Mouse (Mus musculus): Measurements from ENCODE around the gene Gm42906. TPM values are rescaled to one million over a fixed set of nuclear protein-coding genes. Genes with fewer than 3 reads are reported as not detected.
A peak's percentile ranks its signal among the peaks of the same experiment; 100 is the strongest.

Gm42906 gene
- polyA plus RNA-seq, 1 experiment from 2014 or later, result 0.52 TPM

DNA sequence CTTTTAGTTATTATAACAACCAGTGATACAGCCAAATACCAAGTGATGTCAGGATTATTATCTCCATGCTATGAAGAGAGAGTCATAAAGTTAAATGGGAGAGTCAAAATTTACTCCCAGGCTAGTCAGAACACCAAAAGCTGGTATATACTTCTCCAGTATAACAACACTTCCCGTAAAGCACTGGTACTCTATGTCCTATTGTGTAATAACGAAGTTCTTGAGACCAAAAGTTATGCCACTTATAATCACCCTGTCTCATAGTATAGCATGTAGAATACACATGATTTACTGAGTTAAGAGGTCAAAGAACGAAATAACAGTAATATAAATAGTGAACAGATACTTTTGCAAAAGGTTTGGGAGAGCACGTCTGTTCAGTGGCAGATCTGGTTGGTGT, 222.9 kb downstream of the Gm42906 start:
- Histone ChIP-seq H3K36me3 (ENCODE audit: control insufficient read depth, insufficient read depth, low read length) (no peaks in the 10 kb centered on the region), H3K27ac (replicated peaks) (no peak overlapping the region), H3K4me1 (replicated peaks; ENCODE audit: control insufficient read depth, insufficient read depth) (no peaks in the 10 kb centered on the region), H3K9me3 (ENCODE audit: control insufficient read depth, low read length) (no peaks in the 10 kb centered on the region), H3K9ac (ENCODE audit: low read length) (no peak overlapping the region), H3K4me3 (ENCODE audit: low read depth, low read length) (no peak overlapping the region), H3K4me2 (replicated peaks; ENCODE audit: low read depth) (no peak overlapping the region), H3K27me3 (ENCODE audit: control insufficient read depth, insufficient read depth, low read length) (no peaks in the 10 kb centered on the region)
- TF ChIP-seq EP300 (optimal IDR thresholded peaks at IDR 0.05), result no peak
- TF ChIP-seq CTCF (IDR thresholded peaks at IDR 0.05; ENCODE audit: low read depth), result no peak
- 85% methylated on average over 4 of the region's 4 CpGs for WGBS
- ATAC-seq (ENCODE audit: low FRiP score, low TSS enrichment) (no peak), DNase-seq (ENCODE audit: low spot score) (no peak)

DNA sequence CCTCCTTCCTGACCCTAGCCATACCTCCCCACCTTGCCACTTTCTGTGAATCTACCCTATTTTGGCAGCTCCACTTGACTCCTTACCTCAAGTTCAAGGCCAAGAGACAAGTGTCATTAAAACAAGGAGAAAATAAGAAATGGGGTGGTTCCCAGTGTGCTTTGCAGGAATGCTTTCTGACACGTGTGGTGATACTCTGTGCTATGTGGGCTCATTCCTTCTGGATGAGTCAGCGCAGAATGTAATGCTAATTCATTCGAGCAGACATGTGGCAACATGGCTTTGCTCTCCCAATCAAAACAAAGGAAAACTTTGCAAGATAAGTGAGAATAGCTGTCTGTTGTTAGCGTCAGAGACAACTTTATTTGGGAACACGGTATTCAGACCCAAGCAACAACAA, 225.0 kb downstream of the Gm42906 start:
- WGBS, result 26% methylated on average over 5 of the region's 5 CpGs
- TF ChIP-seq EP300 (optimal IDR thresholded peaks at IDR 0.05), result no peak
- TF ChIP-seq CTCF (IDR thresholded peaks at IDR 0.05; ENCODE audit: low read depth), result no peak

DNA sequence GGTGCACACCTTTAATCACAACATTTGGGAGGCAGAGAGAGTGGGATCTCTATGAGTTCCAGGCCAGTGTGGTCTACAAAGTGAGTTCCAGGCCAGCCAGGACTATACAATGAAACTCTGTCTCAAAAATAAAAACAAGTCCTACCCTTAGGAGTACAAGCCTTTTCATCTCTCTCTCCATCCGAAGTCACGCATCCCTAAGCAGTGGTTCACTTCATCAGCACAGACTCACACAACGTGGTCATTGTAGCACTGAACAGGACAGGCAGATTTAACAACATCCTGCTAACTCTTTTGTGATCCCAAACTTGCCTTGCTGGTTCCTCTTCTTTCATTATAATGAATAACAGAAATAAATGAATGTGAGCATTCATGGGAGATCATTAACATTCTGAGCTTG, 226.7 kb downstream of the Gm42906 start:
- Histone ChIP-seq H3K27ac (replicated peaks) (no peak overlapping the region), H3K36me3 (ENCODE audit: control insufficient read depth, insufficient read depth, low read length) (no peaks in the 10 kb centered on the region), H3K9me3 (ENCODE audit: control insufficient read depth, low read length) (no peaks in the 10 kb centered on the region), H3K4me1 (replicated peaks; ENCODE audit: control insufficient read depth, insufficient read depth) (no peaks in the 10 kb centered on the region), H3K4me2 (replicated peaks; ENCODE audit: low read depth) (no peak overlapping the region), H3K9ac (ENCODE audit: low read length) (no peak overlapping the region), H3K27me3 (ENCODE audit: control insufficient read depth, insufficient read depth, low read length) (no peaks in the 10 kb centered on the region), H3K4me3 (ENCODE audit: low read depth, low read length) (no peak overlapping the region)
- 79% methylated on average over 3 of the region's 3 CpGs for WGBS
- ATAC-seq (ENCODE audit: low FRiP score, low TSS enrichment) (no peak), DNase-seq (ENCODE audit: low spot score) (no peak)
- TF ChIP-seq EP300 (optimal IDR thresholded peaks at IDR 0.05), result no peak
- TF ChIP-seq CTCF (IDR thresholded peaks at IDR 0.05; ENCODE audit: low read depth), result no peak

More for the DNA sequence above, 225.0 kb downstream of the Gm42906 start:
- Histone ChIP-seq H3K9ac (ENCODE audit: low read length) (no peak overlapping the region), H3K27ac (replicated peaks) (no peak overlapping the region), H3K4me1 (replicated peaks; ENCODE audit: control insufficient read depth, insufficient read depth) (no peaks in the 10 kb centered on the region), H3K27me3 (ENCODE audit: control insufficient read depth, insufficient read depth, low read length) (no peaks in the 10 kb centered on the region), H3K4me3 (ENCODE audit: low read depth, low read length) (no peak overlapping the region), H3K4me2 (replicated peaks; ENCODE audit: low read depth) (no peak overlapping the region), H3K36me3 (ENCODE audit: control insufficient read depth, insufficient read depth, low read length) (no peaks in the 10 kb centered on the region), H3K9me3 (ENCODE audit: control insufficient read depth, low read length) (no peaks in the 10 kb centered on the region)
- no peak for DNase-seq (ENCODE audit: low spot score)
- no peak for ATAC-seq (ENCODE audit: low FRiP score, low TSS enrichment)

DNA sequence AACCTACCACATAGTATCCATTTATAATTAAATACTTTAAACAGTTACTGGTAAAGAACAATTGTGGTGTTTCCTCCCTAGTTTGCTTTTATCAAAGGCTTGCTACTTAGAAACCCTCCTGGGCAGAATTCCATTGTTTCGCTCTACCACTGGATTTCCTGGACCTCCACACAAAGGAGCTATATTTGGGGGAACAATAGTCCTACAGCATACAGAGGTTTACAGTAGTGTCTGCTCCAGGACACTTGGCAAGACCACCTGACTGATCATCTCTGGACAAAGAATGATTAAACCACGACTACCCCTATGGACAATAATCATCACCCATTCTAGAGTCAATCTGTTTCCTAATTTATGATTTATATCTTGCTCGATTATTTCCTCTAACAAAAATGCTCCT, 228.7 kb downstream of the Gm42906 start:
- no peaks in the 10 kb centered on the region for H3K36me3 ChIP-seq (ENCODE audit: control insufficient read depth, insufficient read depth, low read length)
- WGBS, result 73% methylated on average over 3 of the region's 3 CpGs
- no peak overlapping the region for H3K27ac ChIP-seq (replicated peaks)
- H3K9me3 ChIP-seq (ENCODE audit: control insufficient read depth, low read length), result no peaks in the 10 kb centered on the region
- H3K4me2 ChIP-seq (replicated peaks; ENCODE audit: low read depth), result no peak overlapping the region
- H3K4me1 ChIP-seq (replicated peaks; ENCODE audit: control insufficient read depth, insufficient read depth), result no peaks in the 10 kb centered on the region
- DNase-seq (ENCODE audit: low spot score) (no peak), ATAC-seq (ENCODE audit: low FRiP score, low TSS enrichment) (no peak)
- no peak overlapping the region for H3K9ac ChIP-seq (ENCODE audit: low read length)
- H3K27me3 ChIP-seq (ENCODE audit: control insufficient read depth, insufficient read depth, low read length), result no peaks in the 10 kb centered on the region
- TF ChIP-seq CTCF (IDR thresholded peaks at IDR 0.05; ENCODE audit: low read depth) (no peak), EP300 (optimal IDR thresholded peaks at IDR 0.05) (no peak)
- no peak overlapping the region for H3K4me3 ChIP-seq (ENCODE audit: low read depth, low read length)

DNA sequence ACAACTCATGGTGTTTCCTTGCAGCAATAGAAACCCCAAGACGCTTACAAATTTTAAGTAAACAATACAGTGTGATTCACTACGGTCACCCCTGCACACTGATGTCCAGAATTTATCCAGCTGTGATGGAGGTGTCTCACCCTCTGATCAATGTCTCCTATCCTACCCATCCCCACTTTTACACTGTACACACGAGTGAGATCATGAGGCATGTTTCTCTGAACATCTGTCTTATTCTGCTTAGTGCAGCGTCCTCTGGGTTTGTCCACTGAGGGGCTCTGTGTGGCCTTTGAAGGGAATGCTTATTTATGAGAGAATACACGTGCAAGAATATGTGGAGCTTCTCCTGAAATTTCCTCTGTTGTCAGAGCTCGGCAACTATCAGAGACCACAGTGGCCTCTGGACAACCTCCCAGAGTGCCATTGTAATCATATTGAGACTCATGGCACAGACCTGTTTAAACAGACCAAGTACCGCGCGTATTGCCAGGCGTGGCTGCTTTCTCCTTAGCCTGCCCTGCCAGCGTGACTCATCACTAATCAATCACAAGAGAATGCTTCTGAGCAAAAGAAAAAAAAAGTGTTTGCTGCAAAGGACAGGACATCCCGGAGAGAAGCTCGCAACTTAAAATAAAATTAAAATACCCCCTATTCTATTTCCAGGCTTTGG, 231.2 kb downstream of the Gm42906 start:
- no peak overlapping the region for H3K27ac ChIP-seq (replicated peaks)
- no peak overlapping the region for H3K9ac ChIP-seq (ENCODE audit: low read length)
- H3K4me2 ChIP-seq (replicated peaks; ENCODE audit: low read depth), result no peak overlapping the region
- ATAC-seq (ENCODE audit: low FRiP score, low TSS enrichment), result peak; percentile 94
- H3K36me3 ChIP-seq (ENCODE audit: control insufficient read depth, insufficient read depth, low read length), result no peaks in the 10 kb centered on the region
- H3K27me3 ChIP-seq (ENCODE audit: control insufficient read depth, insufficient read depth, low read length), result no peaks in the 10 kb centered on the region
- H3K4me3 ChIP-seq (ENCODE audit: low read depth, low read length), result no peak overlapping the region
- 19% methylated on average over 13 of the region's 13 CpGs for WGBS
- DNase-seq (ENCODE audit: low spot score), result peak; percentile 79
- no peaks in the 10 kb centered on the region for H3K9me3 ChIP-seq (ENCODE audit: control insufficient read depth, low read length)
- H3K4me1 ChIP-seq (replicated peaks; ENCODE audit: control insufficient read depth, insufficient read depth), result no peaks in the 10 kb centered on the region
- TF ChIP-seq CTCF (IDR thresholded peaks at IDR 0.05; ENCODE audit: low read depth) (no peak), EP300 (optimal IDR thresholded peaks at IDR 0.05) (no peak)

DNA sequence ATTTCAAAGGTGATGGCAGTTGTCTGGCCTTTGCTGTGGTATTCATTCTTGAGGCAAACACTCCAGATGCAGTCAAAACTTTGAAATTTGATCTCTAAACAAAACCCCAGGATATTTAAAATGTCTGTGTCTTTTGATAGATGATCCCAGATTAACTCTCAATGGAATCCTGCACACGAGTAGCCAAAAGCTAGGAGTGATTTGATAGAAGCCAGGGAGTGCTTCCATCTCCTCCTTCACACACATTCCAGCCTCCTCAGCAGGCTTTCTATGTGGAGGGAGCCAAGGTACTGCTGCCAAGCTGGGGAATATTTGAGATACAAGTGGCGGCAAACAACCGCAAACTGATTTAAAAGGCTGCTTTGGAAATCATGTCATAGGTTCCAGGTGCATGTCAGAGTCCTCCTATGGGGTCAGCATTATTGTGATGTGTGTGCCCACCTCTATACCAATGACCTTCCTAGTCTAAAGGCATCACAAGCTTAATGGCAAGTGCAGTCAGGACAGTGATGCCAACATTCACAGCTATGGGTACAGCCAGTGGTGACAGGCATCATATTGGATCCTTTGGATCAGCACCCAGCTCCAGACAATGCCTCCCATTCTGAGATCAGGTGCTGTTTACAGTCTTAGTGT, 234.0 kb downstream of the Gm42906 start:
- no peak for TF ChIP-seq CTCF (IDR thresholded peaks at IDR 0.05; ENCODE audit: low read depth)
- TF ChIP-seq EP300 (optimal IDR thresholded peaks at IDR 0.05), result no peak
- ATAC-seq (ENCODE audit: low FRiP score, low TSS enrichment), result no peak
- WGBS, result 50% methylated on average over 3 of the region's 3 CpGs
- Histone ChIP-seq H3K4me2 (replicated peaks; ENCODE audit: low read depth) (no peak overlapping the region), H3K27ac (replicated peaks) (no peak overlapping the region), H3K27me3 (ENCODE audit: control insufficient read depth, insufficient read depth, low read length) (no peaks in the 10 kb centered on the region), H3K4me3 (ENCODE audit: low read depth, low read length) (no peak overlapping the region), H3K4me1 (replicated peaks; ENCODE audit: control insufficient read depth, insufficient read depth) (no peaks in the 10 kb centered on the region), H3K9me3 (ENCODE audit: control insufficient read depth, low read length) (no peaks in the 10 kb centered on the region), H3K36me3 (ENCODE audit: control insufficient read depth, insufficient read depth, low read length) (no peaks in the 10 kb centered on the region), H3K9ac (ENCODE audit: low read length) (no peak overlapping the region)
- DNase-seq (ENCODE audit: low spot score), result no peak

All from stomach, postnatal 0 days (tissue).